Mouse (Mus musculus): ENCODE results near the gene Cpne4. TPM values are rescaled to one million over a fixed set of nuclear protein-coding genes. Genes with fewer than 3 reads are reported as not detected.

Gene Cpne4
- polyA plus RNA-seq, 1 experiment: 0.08 TPM

- DNase-seq (ENCODE audit: low read depth): no peak
These were observed 490.8 kb downstream of the Cpne4 start for GRCm38 (mm10) chr9:105037847-105038246.

- no peak for DNase-seq (ENCODE audit: low read depth)
These were observed 498.9 kb downstream of the Cpne4 start for GRCm38 (mm10) chr9:105046014-105046413.

- no peak for DNase-seq (ENCODE audit: low read depth)
These were observed 501.3 kb downstream of the Cpne4 start for GRCm38 (mm10) chr9:105048351-105048750.

GRCm38 (mm10) chr9:105049636-105050035 lies 502.6 kb downstream of the Cpne4 start:
- no peak for DNase-seq (ENCODE audit: low read depth)

- DNase-seq (ENCODE audit: low read depth): no peak
These were observed 503.2 kb downstream of the Cpne4 start for GRCm38 (mm10) chr9:105050257-105050656.

GRCm38 (mm10) chr9:105053147-105053557 lies 506.1 kb downstream of the Cpne4 start, which contains the start of gene Mrpl3:
Mrpl3 (plus strand) TSS chr9:105053239.
- DNase-seq (ENCODE audit: low read depth): peak; percentile 10

GRCm38 (mm10) chr9:105053812-105054211 lies 506.7 kb downstream of the Cpne4 start:
- DNase-seq (ENCODE audit: low read depth): no peak

- no peak for DNase-seq (ENCODE audit: low read depth)
These were observed 522.0 kb downstream of the Cpne4 start for GRCm38 (mm10) chr9:105069106-105069505.

GRCm38 (mm10) chr9:105072991-105073748 lies 526.1 kb downstream of the Cpne4 start:
- no peak for DNase-seq (ENCODE audit: low read depth)

- no peak for DNase-seq (ENCODE audit: low read depth)
These were observed 527.8 kb downstream of the Cpne4 start for GRCm38 (mm10) chr9:105074851-105075250.

GRCm38 (mm10) chr9:105076756-105077424 lies 529.8 kb downstream of the Cpne4 start:
- no peak for DNase-seq (ENCODE audit: low read depth)

- no peak for DNase-seq (ENCODE audit: low read depth)
These were observed 531.4 kb downstream of the Cpne4 start for GRCm38 (mm10) chr9:105078460-105078859.

- DNase-seq (ENCODE audit: low read depth): no peak
These were observed 533.2 kb downstream of the Cpne4 start for GRCm38 (mm10) chr9:105080246-105080645.

Other genes with a start within 250 kb of the Cpne4 start
- 15.4 and 16.0 TPM in 2 replicates for gene Acpp, start 209.5 kb upstream of the Cpne4 start, polyA plus RNA-seq (2012; rRNA removed)

All from gonadal fat pad, adult 2 months (tissue).